Mouse (Mus musculus): ENCODE data around the gene Gpr161. TPM values are rescaled to one million over a fixed set of nuclear protein-coding genes. Genes with fewer than 3 reads are reported as not detected.

Gene Gpr161
- polyA plus RNA-seq, 1 experiment = 6.6 TPM

Other genes starting within 250 kb of the Gpr161 start
- gene Tbx19, start 135.0 kb upstream of the Gpr161 start, polyA plus RNA-seq (2012; rRNA removed) = not detected in 2 replicates
- gene Sft2d2, start 101.4 kb upstream of the Gpr161 start, polyA plus RNA-seq (2012; rRNA removed) = 31.9 and 38.7 TPM in 2 replicates
- gene Tiprl, start 58.8 kb upstream of the Gpr161 start, polyA plus RNA-seq (2012; rRNA removed) = 40.2 and 41.2 TPM in 2 replicates
- gene Dcaf6, start 164.7 kb downstream of the Gpr161 start, polyA plus RNA-seq (2012; rRNA removed) = 37.4 and 37.7 TPM in 2 replicates
- 78.2 and 91.6 TPM in 2 replicates for gene Mpc2, start 164.8 kb downstream of the Gpr161 start, polyA plus RNA-seq (2012; rRNA removed)
- gene Adcy10, start 189.4 kb downstream of the Gpr161 start, polyA plus RNA-seq (2012; rRNA removed) = 0.04 TPM in 1 of 2 replicates, not detected in the other